Mouse (Mus musculus) central nervous system, embryonic 11.5 days (tissue): Measurements from ENCODE around the gene Ncam2. TPM values are rescaled to one million over a fixed set of nuclear protein-coding genes. Genes with fewer than 3 reads are reported as not detected.

Experiments used
- polyA plus RNA-seq: library from polyadenylated mRNA; depleted of rRNA; stranded (reverse); fragments of >200 nt; gene quantifications from 2 replicates; pipeline ENCODE4 v1.2.3, GENCODE M21; 2012; rRNA removed

Ncam2 gene
- 1.1 and 1.6 TPM in 2 replicates for polyA plus RNA-seq

DNA sequence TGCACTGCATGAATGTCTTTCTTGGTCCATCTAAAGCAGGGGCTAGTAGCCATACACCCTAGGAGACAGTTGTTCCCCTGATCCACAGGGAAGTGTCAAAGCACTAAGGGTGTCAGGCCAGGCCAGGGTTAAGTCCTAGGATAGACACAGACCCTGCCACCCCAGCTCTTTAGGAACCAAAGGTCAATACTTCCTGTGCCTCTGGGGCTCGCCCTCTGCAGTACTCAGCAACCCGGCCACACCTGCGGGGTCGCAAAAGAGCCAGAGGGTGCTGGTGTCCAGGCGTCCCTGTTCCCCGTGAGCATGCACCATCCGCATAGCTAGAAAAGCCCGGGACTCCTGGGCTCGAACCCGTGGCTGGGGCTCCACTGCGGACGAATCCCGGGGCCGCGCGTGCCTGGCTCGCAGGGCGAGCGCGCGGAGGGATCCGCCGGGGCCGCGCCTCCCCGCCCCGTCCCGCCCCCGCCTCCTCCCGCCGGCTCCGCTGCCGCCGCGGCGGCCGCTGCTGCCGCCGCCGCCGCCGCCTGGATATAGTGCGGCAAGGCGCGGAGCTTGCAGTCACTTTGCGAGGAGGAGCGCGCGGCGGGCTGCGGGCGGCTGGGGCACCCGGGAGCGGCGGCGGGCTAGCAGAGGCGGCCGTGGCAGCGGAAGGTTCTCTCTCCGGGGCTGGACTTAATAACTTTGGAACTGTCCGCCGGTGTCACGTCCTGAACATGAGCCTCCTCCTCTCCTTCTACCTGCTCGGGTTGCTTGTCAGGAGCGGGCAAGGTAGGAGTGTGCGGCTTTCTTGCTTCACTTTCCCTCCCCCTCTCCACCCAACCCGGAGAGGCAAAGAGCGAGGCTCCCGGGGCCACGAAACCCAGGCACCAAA lies at the start of gene Ncam2:
Gene Ncam2, plus strand, starts transcription at position 497 of the 871 bp plus-strand sequence.

